Comparison of ENCODE assay signal across 8 mouse cellular contexts in the genomic region with DNA sequence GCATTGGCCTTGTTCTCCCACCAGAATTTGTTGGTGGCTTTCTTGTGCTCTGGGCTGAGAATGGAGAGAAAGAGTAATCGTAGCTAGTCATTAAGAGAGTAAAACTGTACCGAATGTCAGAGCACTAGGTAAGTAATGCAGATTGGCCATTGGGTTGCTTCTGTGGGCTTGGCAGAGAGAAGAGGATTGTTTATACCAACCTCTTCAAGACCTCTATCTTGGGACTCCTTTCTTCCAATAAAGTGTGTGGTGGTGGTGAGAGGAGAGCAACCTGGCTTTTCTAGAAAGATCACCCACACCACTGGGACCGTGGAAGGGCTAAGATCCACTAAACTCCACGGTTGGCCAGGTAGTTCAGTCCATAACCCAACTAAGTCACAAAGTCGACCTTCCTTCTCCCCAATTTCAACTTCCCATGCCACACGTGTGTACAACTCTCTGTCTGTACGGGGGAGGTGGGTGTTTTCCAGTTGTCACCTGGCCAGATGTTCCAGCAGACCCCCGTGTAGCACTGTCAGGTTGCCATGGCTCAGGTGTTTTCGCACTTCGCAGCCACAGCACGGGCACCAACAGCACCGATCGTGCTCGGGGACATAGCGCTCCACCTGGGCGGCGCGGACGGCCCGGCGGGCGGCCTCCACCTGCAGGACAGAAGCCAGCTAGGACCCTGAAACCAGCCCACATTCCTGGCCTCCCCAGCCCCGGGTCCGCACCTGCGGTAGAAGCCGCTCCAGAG. TPM values are rescaled to one million over a fixed set of nuclear protein-coding genes. Genes with fewer than 3 reads are reported as not detected.
DNase-seq lines count a peak whose midpoint lies in the region; ATAC-seq and TF ChIP-seq lines count a peak whose summit lies in the region.

No protein-coding gene starts in this region.

- H3K9me3 ChIP-seq in hindbrain, embryonic 13.5 days: no peaks in the 10 kb centered on the region
- H3K9me3 ChIP-seq in midbrain, embryonic 13.5 days: no peaks in the 10 kb centered on the region; the same call in 1 of the 2 replicates

- WGBS in hindbrain, embryonic 13.5 days: 9% methylated on average over 26 of the region's 26 CpGs
- WGBS in midbrain, embryonic 13.5 days: 7% methylated on average over 26 of the region's 26 CpGs

- peak overlapping the region; percentile 93 for H3K27ac ChIP-seq in layer of hippocampus, adult 2 months
- no peak overlapping the region for H3K27ac ChIP-seq in cortical plate, adult 2 months (ENCODE audit: insufficient read depth, low read length)
- peak overlapping the region; percentile 84 for H3K27ac ChIP-seq in hindbrain, embryonic 13.5 days
- H3K27ac ChIP-seq in midbrain, embryonic 13.5 days: peak overlapping the region; percentile 70

- H3K27me3 ChIP-seq in hindbrain, embryonic 13.5 days: no peaks in the 10 kb centered on the region
- no peaks in the 10 kb centered on the region for H3K27me3 ChIP-seq in midbrain, embryonic 13.5 days

- peak overlapping the region; percentile 90 for H3K4me2 ChIP-seq in hindbrain, embryonic 13.5 days
- peak overlapping the region; percentile 93 for H3K4me2 ChIP-seq in midbrain, embryonic 13.5 days (replicated peaks)

- peak overlapping the region; percentile 96 for H3K9ac ChIP-seq in hindbrain, embryonic 13.5 days
- H3K9ac ChIP-seq in midbrain, embryonic 13.5 days (replicated peaks): peak overlapping the region; percentile 84

- H3K4me3 ChIP-seq in layer of hippocampus, adult 2 months: peak overlapping the region; percentile 96
- peak overlapping the region; percentile 58 for H3K4me3 ChIP-seq in cortical plate, adult 2 months (ENCODE audit: insufficient read depth, low read length)
- H3K4me3 ChIP-seq in hindbrain, embryonic 13.5 days: peak overlapping the region; percentile 81
- peak overlapping the region; percentile 84 for H3K4me3 ChIP-seq in midbrain, embryonic 13.5 days (replicated peaks)

- peak; percentile 55; the same call in 1 of the 2 replicates for ATAC-seq in hindbrain, embryonic 13.5 days (ENCODE audit: low FRiP score)
- peak; percentile 83 for ATAC-seq in midbrain, embryonic 13.5 days

- no peak for TF ChIP-seq POLR2A in cortical plate, adult 2 months (IDR thresholded peaks at IDR 0.05; ENCODE audit: extremely low read depth, insufficient read depth, low read length)

- peaks cover 23% of the 10 kb centered on the region for H3K36me3 ChIP-seq in hindbrain, embryonic 13.5 days
- H3K36me3 ChIP-seq in midbrain, embryonic 13.5 days: peaks cover 21% of the 10 kb centered on the region

- DNase-seq in layer of hippocampus, adult 2 months (ENCODE audit: low spot score in 2 of 2): no peak
- no peak for DNase-seq in layer of hippocampus, adult 9-10 months (ENCODE audit: low spot score)
- no peak for DNase-seq in layer of hippocampus, adult 11-12 months (ENCODE audit: low spot score)
- no peak for DNase-seq in adrenal gland, postnatal 4 days (ENCODE audit: low spot score in 2 of 2)
- DNase-seq in urinary bladder, adult 18-20 months (ENCODE audit: low spot score in 2 of 2): no peak

- H3K4me1 ChIP-seq in cortical plate, adult 2 months (ENCODE audit: control insufficient read depth, insufficient read depth, low read length): peaks cover 2% of the 10 kb centered on the region; the same call in 1 of the 2 replicates
- peaks cover 18% of the 10 kb centered on the region for H3K4me1 ChIP-seq in hindbrain, embryonic 13.5 days (replicated peaks)
- peaks cover 16% of the 10 kb centered on the region for H3K4me1 ChIP-seq in midbrain, embryonic 13.5 days (replicated peaks)

- TF ChIP-seq CTCF in layer of hippocampus, adult 2 months (conservative IDR thresholded peaks at IDR 0.05): no peak
- no peak for TF ChIP-seq CTCF in cortical plate, adult 2 months (IDR thresholded peaks at IDR 0.05; ENCODE audit: extremely low read depth, insufficient read depth, low read length)

RNA-seq across cellular contexts. Expression of a gene that starts 1.0 kb away (rescaled TPM):
- 10 to 100 TPM; 21.5 to 25.7 TPM for total RNA-seq in layer of hippocampus, adult 2 months (2021)
- 46.7 and 48.0 TPM in 2 replicates for polyA plus RNA-seq in cortical plate, adult 2 months (2012; rRNA removed)
- 28.2 and 32.9 TPM in 2 replicates for polyA plus RNA-seq in hindbrain, embryonic 13.5 days (2015; fragmentation: Nextera tagmentation; extraction: Ambion mirVana)
- 36.7 and 40.7 TPM in 2 replicates for polyA plus RNA-seq in midbrain, embryonic 13.5 days (2015; fragmentation: Nextera tagmentation; extraction: Ambion mirVana)
- total RNA-seq in adrenal gland, postnatal 4 days (2021): 10 to 100 TPM; 31.9 to 35.4 TPM

RNA-seq across cellular contexts. Expression of a gene that starts 9.9 kb away (rescaled TPM):
- 10 to 100 TPM; 63.9 to 75.2 TPM for total RNA-seq in layer of hippocampus, adult 2 months (2021)
- polyA plus RNA-seq in cortical plate, adult 2 months (2012; rRNA removed): 83.8 and 88.1 TPM in 2 replicates
- 342 and 355 TPM in 2 replicates for polyA plus RNA-seq in hindbrain, embryonic 13.5 days (2015; fragmentation: Nextera tagmentation; extraction: Ambion mirVana)
- polyA plus RNA-seq in midbrain, embryonic 13.5 days (2015; fragmentation: Nextera tagmentation; extraction: Ambion mirVana): 357 and 364 TPM in 2 replicates
- 10 to 100 TPM; 70.5 to 75.0 TPM for total RNA-seq in adrenal gland, postnatal 4 days (2021)

RNA-seq across cellular contexts. Expression of a gene that starts 10.4 kb away (rescaled TPM):
- total RNA-seq in layer of hippocampus, adult 2 months (2021): 100 to 1,000 TPM; 710 to 726 TPM
- polyA plus RNA-seq in cortical plate, adult 2 months (2012; rRNA removed): 559 and 574 TPM in 2 replicates
- polyA plus RNA-seq in hindbrain, embryonic 13.5 days (2015; fragmentation: Nextera tagmentation; extraction: Ambion mirVana): 1,260 and 1,282 TPM in 2 replicates
- polyA plus RNA-seq in midbrain, embryonic 13.5 days (2015; fragmentation: Nextera tagmentation; extraction: Ambion mirVana): 1,334 and 1,353 TPM in 2 replicates
- 1,000 to 10,000 TPM; 1,559 to 1,677 TPM for total RNA-seq in adrenal gland, postnatal 4 days (2021)

RNA-seq across cellular contexts. Expression of a gene that starts 20.7 kb away (rescaled TPM):
- total RNA-seq in layer of hippocampus, adult 2 months (2021): 10 to 100 TPM; 29.5 to 30.2 TPM
- 49.9 and 58.8 TPM in 2 replicates for polyA plus RNA-seq in cortical plate, adult 2 months (2012; rRNA removed)
- 64.7 and 65.9 TPM in 2 replicates for polyA plus RNA-seq in hindbrain, embryonic 13.5 days (2015; fragmentation: Nextera tagmentation; extraction: Ambion mirVana)
- 34.7 and 35.9 TPM in 2 replicates for polyA plus RNA-seq in midbrain, embryonic 13.5 days (2015; fragmentation: Nextera tagmentation; extraction: Ambion mirVana)
- total RNA-seq in adrenal gland, postnatal 4 days (2021): 10 to 100 TPM; 36.0 to 37.4 TPM

RNA-seq across cellular contexts. Expression of a gene that starts 23.6 kb away (rescaled TPM):
- not detected for total RNA-seq in layer of hippocampus, adult 2 months (2021)
- polyA plus RNA-seq in cortical plate, adult 2 months (2012; rRNA removed): 0.04 TPM in 1 of 2 replicates, not detected in the other
- not detected in 2 replicates for polyA plus RNA-seq in hindbrain, embryonic 13.5 days (2015; fragmentation: Nextera tagmentation; extraction: Ambion mirVana)
- polyA plus RNA-seq in midbrain, embryonic 13.5 days (2015; fragmentation: Nextera tagmentation; extraction: Ambion mirVana): not detected in 2 replicates
- total RNA-seq in adrenal gland, postnatal 4 days (2021): not detected
